Mouse (Mus musculus) thymus, postnatal 4 days (tissue): ENCODE results near the gene Npas2.

Experiments
- DNase-seq: peaks from one replicate; pipeline ENCODE4 v3.0.0; 2021

The Npas2 gene

GRCm38 (mm10) chr1:39287831-39288230, 94.3 kb downstream of the Npas2 start:
- no peak for DNase-seq

DNA sequence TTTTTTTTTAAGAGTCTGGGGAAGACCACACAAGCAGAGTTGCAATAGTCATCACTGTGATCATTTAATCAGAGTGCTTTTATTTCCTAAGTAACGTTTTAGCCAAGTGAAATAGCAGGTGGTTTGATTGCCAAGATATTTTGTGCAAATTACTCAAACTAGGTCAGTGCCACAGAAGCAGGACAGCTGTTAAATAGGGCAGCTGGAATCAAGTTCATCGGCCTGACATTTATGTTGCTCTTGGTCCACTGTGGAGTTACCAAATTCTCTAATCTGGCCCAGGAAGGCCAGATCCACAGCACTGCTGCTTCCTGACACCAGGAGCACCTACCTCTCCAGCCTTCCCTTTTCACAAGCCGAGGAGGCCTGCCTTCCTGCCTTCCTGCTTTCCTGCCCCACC, 94.9 kb downstream of the Npas2 start:
- DNase-seq, result no peak

DNA sequence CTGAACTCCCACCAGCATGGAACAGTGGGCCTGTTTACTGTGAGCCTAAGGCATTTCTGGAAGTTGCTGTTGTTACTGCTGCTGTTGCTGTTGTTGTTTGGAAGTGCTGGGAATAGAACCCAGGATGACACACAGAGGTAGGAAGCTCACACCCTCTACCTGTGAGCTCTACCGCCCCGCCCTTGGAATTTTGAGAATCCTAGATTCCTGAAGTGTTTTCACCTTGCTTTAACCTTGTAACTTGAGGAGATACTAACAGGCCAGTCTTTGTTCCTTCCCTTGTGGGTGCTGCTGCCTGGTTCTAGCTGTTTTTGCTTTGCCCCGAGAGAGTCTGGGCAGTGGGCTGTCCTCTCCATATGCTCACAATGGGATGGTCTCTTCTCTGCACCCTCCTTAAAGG, 98.5 kb downstream of the Npas2 start:
- DNase-seq, result no peak

DNA sequence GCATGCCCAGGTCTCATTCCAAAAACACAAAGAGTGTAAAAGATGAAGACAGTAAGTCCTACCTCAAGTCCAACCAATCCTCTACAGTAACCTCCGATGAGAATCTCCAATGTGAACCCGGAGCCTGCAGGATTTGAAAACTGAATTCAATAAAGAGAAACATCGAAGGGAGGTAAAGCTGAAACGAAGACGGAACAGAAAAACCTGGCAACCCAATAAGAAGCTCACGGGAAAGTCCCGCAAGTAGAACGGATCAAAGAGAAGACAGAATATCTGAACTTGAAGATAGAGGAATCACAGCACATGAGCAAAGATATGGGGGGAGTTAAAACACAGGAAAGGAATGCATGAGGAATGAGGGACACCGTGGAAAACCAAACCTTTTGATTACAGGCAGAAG, 104.8 kb downstream of the Npas2 start:
- no peak for DNase-seq

- DNase-seq, result no peak
Measured at GRCm38 (mm10) chr1:39300243-39300642, 106.7 kb downstream of the Npas2 start.

- no peak for DNase-seq
Measured at GRCm38 (mm10) chr1:39300676-39301075, 107.1 kb downstream of the Npas2 start.

- no peak for DNase-seq
Measured at GRCm38 (mm10) chr1:39302246-39302645, 108.7 kb downstream of the Npas2 start.

DNA sequence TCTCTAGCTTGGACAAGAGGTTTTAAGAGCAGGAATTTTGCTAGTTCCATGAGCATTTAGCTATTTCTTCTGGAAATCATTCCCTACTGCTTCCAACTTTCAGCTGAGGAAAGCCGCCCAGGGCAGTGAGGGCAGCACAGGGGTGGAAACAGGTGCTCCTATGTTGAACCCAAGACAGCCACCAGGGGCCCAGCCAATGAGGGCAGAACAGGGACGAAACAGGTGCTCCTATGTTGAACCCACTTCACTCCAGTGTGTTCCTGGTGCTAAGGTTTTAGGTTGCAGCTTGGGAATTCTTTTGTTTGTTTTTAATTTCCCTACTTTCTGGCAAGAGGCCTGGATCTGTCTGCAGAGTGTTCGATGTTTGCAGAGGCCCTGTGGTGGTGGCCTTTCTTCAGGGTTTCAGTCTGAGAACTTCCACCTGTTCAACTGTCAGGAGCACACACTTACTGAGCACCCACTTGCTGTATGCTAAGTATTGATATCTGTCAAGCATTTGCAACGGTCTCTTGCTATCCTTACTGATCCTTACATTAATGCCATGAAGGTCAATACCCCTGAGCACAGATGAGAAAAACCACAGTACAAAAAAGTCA, 109.6 kb downstream of the Npas2 start:
- DNase-seq, result no peak

DNA sequence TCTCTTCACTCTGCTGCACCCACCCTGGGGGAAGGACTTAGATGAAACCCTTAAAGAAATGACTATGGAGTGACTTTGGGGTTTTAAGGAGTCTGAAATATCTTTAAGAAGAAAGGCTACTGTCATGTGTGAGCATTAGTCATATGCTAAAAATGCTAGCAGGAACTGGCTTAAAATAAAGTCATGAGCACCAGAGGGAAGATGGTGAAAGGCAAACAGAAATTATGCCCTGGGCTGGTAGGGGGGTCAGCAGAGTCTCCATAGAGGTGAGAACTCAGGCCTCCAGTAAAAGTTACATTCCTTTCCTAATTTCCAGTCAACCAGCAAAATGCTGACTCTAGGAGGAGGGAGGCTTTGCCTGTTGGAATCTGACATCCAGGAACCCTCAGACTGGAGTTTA, 113.8 kb downstream of the Npas2 start:
- no peak for DNase-seq

DNA sequence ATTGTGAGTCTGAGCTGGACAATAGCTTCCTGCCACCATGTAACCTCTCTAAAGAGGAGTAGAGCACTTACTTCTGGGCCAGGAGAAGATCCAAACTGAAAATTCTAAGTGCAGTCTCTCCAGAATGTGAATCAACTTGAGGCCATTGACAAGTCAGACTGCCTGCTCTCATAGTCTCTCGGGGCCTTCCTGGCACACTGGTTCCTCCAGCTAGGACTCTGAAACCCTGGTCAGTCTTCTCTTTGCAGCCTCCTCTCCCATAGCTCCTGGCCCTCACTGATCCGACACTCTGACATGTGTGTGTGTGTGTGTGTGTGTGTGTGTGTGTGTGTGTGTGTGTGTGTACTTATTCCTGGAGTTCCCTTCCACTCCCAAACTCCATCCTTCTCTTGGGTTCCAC, 114.4 kb downstream of the Npas2 start:
- no peak for DNase-seq

DNA sequence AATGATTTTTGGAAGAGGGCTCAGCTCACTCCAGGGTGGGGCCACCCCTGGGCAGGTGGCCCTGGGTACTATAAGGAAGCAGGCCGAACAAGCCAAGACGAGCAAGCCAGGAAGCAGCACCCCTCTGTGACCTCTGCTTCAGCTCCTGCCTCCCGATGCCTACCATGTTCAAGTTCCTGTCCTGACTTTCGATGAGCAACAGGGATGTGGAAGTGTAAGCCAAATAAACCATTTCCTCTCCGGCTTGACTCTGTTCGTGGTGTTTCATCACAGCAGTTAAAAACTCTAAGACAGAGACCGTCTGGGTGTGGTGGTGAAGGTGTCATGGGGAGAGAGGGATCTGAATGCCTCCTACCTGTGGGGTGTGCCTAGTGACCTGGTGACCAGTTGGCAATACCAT, 116.0 kb downstream of the Npas2 start:
- no peak for DNase-seq

DNA sequence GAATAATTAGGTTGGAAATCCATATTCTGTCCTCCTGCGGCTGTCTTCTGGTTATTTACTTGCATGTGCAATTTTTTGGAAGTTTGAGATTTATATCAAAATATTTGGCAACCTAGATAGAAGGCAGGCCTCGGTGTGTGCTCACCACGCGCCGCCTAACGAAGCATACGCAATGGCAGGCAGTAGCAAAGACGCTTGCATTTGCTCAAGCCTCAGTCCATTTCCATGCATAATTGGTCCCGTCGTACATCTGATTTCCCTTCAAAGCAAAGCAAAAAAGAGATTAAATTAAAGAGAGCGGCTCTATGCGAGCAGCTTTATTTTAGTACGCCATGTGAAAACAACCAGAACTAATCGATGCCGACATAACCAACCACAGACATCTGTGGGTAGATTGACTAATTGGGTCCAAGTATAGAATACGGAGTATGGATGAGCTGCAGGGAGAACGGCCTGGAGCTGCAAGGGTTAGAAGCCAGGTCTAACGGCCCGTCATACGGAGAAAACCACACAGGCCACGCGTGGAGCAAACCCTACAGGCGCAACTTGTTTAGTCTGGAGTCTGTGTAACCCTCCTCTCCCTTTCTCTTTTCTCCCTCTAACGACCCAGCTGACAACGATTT, 118.9 kb downstream of the Npas2 start:
- no peak for DNase-seq

GRCm38 (mm10) chr1:39313352-39314245, 120.1 kb downstream of the Npas2 start:
- no peak for DNase-seq

- DNase-seq, result no peak
Measured at GRCm38 (mm10) chr1:39317935-39318334, 124.4 kb downstream of the Npas2 start.

DNA sequence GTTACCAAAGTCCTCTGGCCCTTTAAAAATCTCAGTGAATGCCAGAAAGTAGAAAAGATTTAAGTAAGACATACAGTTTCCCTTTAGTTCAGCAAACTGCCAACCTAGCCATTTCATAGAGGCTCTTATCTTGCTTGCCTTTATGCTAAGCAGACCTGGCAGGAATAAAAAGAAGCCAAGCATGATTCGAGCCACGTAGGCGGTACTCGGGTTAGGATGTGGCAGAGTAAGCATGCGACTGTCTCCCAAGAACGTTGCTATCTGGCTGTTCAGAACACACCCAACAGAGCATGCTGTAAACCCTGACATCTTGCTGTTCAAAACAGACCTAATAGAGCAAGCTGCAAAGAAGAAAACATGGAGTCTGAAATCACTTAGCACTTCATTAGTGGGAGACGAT, 125.3 kb downstream of the Npas2 start:
- DNase-seq, result no peak

DNA sequence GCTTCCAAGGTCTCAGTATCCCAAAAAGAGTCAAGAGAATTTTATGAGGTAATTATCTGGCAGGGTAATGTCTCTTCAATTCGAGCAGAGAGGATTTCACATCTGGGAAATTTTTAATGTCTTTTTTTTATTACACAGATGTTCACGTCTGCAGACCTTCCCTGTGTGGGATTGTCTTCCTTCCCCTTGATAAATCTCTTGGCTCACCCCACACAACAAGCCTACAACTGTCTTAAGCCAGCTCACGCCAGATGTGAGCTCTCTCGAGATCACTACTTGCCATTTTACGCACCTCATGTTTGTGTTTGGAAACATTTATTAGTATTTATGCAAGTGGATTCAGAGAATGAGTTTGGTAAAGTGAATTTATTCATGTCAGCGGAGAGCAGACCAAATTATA, 128.4 kb downstream of the Npas2 start:
- no peak for DNase-seq

DNA sequence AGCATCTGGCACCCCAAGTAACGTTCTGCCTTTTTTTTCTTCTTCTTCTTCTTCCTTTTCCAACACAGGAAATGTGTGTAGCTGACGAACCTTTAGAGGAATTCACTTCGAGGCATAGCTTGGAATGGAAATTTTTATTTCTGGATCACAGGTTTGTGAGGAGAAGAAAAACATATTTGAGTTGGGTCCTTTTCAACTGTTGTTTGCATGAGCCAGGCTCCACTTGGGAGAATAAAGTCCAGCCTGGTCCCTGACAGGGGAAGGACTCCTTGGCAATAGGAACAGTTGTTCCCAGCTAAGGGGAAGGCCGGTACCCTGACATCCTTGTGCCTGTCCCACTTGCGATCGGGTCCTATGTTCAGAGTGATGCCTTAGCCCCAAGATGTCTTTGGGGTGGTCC, 131.7 kb downstream of the Npas2 start:
- DNase-seq, result no peak

GRCm38 (mm10) chr1:39327546-39327945, 134.0 kb downstream of the Npas2 start:
- DNase-seq, result no peak

GRCm38 (mm10) chr1:39330857-39331594, 137.5 kb downstream of the Npas2 start:
- DNase-seq, result no peak

GRCm38 (mm10) chr1:39332456-39332855, 138.9 kb downstream of the Npas2 start:
- DNase-seq, result no peak

- no peak for DNase-seq
Measured at GRCm38 (mm10) chr1:39335561-39336196, 142.1 kb downstream of the Npas2 start.

DNA sequence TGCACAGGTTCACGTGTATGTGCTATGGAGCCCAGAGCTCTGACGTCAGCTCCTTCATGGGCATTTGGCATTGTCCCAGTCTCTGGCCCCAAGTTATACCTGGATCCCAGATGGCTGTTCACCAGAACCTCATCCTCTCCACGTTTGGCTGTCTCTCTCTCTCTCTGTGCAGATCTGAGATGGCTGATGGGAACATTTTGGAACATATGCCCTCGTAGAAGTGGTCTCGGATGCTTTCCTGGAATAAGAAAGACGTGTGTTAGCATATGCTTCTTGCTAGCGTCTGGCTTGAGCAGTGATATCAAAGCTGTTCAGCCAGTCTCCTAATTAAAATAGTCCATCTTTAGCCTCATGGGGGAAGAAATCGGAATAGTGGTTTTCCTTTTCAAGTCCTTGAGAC, 143.3 kb downstream of the Npas2 start:
- DNase-seq, result no peak

DNA sequence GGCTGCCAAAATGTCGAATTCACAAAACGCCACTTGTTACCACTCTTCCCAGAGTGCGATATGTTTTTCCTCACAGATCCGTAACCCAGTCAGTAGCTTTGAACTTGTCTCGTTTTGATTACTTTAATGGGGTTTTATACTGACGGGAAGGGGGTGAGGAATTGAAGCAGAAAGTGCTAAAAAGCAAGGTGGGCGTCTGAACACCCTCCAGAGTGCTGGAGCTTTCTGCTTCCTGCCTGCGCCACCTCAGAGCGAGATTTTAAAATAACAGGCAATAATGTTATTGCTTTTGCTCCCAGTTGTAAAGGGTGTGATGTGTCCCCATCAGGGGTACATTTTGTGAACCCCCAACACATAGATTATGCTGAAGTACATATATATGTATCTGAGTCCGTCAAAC, 145.3 kb downstream of the Npas2 start:
- no peak for DNase-seq
